Mouse (Mus musculus): Measurements from ENCODE around the gene Mcf2l. TPM values are rescaled to one million over a fixed set of nuclear protein-coding genes. Genes with fewer than 3 reads are reported as not detected.

The Mcf2l gene
- total and polyA plus RNA-seq, 2 experiments from 2014 or later, result 6.6 to 22.9 TPM

DNA sequence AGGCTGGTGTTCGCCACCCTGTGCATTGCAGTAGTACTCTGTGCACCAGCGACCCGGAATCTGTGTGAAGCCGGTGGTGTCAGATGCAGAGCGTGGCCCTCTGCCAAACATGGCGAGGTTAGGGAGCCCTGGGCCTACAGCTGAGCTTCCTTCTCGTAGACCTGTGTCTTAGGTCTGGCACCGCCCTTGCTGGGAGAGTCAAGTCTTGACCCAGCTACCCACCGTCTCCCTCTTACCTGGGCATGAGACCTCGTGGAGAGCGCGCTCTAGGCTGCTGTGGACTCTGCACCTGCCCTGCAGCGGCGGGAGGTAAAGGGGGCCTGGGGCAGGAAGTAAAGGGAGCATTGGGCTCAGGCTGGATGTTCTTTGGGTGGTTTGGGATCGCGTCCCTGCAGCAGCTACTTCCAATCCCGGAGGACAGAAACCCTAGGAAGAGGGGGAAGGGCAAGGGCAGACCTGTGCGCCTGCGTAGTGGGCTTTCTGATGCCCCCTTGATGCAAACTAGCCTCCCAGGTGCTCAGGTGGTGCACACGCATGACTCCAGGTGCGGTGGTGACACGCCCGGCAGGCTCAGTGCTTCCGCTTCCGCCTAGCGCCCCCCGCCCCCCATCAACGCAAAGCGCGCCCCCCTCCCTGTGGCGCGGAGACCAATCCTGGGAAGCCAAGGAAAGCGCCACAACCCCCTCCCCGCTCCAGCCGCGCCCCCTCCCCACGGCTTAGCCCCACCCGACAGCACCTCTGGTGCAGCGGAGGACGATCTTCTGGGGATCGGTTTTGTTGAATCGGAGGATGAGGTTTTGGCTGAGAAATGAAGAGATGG, 41.8 kb downstream of the Mcf2l start:
- Histone ChIP-seq H3K4me2 (ENCODE audit: low read depth, low read length) (peak overlapping the region; percentile 73), H3K4me3 (ENCODE audit: low read depth, low read length) (peak overlapping the region; percentile 45), H3K36me3 (replicated peaks; ENCODE audit: control insufficient read depth, insufficient read depth, low read length) (no peaks in the 10 kb centered on the region), H3K9ac (replicated peaks; ENCODE audit: low read depth, low read length) (peak overlapping the region; percentile 31; the same call in 1 of the 2 replicates), H3K27me3 (ENCODE audit: control insufficient read depth, insufficient read depth, low read length) (0 out of 2 replicates have a peak, but pooled peaks cover 3% of the 10 kb centered on the region), H3K27ac (ENCODE audit: low read depth) (no peak overlapping the region), H3K4me1 (ENCODE audit: control insufficient read depth, insufficient read depth) (peaks cover 5% of the 10 kb centered on the region; the same call in 1 of the 2 replicates), H3K9me3 (replicated peaks; ENCODE audit: control insufficient read depth, low read length) (no peaks in the 10 kb centered on the region)
- WGBS, result 16% methylated on average over 41 of the region's 42 CpGs
- ATAC-seq (ENCODE audit: insufficient read depth, low read depth) (no peak), DNase-seq (ENCODE audit: low spot score) (no peak)
- TF ChIP-seq CTCF (IDR thresholded peaks at IDR 0.05; ENCODE audit: low read depth), result no peak
- no peak for TF ChIP-seq EP300 (IDR thresholded peaks at IDR 0.05; ENCODE audit: low read depth)

GRCm38 (mm10) chr8:12916156-12916900, 42.7 kb downstream of the Mcf2l start:
- no peak for DNase-seq (ENCODE audit: low spot score)
- TF ChIP-seq EP300 (IDR thresholded peaks at IDR 0.05; ENCODE audit: low read depth), result no peak
- TF ChIP-seq CTCF (IDR thresholded peaks at IDR 0.05; ENCODE audit: low read depth), result no peak
- WGBS, result 72% methylated on average over 16 of the region's 16 CpGs
- peak overlapping the region; percentile 45; the same call in 1 of the 2 replicates for H3K4me3 ChIP-seq (ENCODE audit: low read depth, low read length)
- 0 out of 2 replicates have a peak overlapping the region, but pooled peaks have one; percentile 31 for H3K9ac ChIP-seq (replicated peaks; ENCODE audit: low read depth, low read length)
- no peak overlapping the region for H3K27ac ChIP-seq (ENCODE audit: low read depth)
- H3K36me3 ChIP-seq (replicated peaks; ENCODE audit: control insufficient read depth, insufficient read depth, low read length), result no peaks in the 10 kb centered on the region
- no peaks in the 10 kb centered on the region for H3K9me3 ChIP-seq (replicated peaks; ENCODE audit: control insufficient read depth, low read length)
- peak overlapping the region; percentile 73; the same call in 1 of the 2 replicates for H3K4me2 ChIP-seq (ENCODE audit: low read depth, low read length)
- no peak for ATAC-seq (ENCODE audit: insufficient read depth, low read depth)
- peaks cover 5% of the 10 kb centered on the region; the same call in 1 of the 2 replicates for H3K4me1 ChIP-seq (ENCODE audit: control insufficient read depth, insufficient read depth)
- H3K27me3 ChIP-seq (ENCODE audit: control insufficient read depth, insufficient read depth, low read length), result 0 out of 2 replicates have a peak, but pooled peaks cover 3% of the 10 kb centered on the region

DNA sequence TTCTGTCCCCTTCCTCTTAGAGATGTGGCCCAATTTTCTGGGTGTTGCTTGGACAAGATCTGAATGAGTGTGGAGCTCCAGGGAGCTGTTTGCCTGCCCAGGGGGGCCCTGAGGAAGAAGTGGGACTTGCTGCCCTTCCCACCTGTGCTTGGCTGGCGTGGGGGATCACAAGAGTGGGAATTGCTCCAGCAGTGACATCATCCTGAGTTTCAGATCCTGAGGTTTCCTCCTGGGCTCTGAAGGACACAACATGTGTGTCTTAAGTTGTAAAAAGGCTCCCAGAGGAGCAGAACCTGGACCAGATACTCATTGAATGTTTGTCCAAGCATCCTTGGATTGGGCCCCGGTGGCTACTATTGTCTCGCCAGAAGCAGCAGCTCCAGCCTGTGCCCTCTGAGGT, 43.4 kb downstream of the Mcf2l start:
- no peak for ATAC-seq (ENCODE audit: insufficient read depth, low read depth)
- 80% methylated on average over 3 of the region's 3 CpGs for WGBS
- TF ChIP-seq CTCF (IDR thresholded peaks at IDR 0.05; ENCODE audit: low read depth), result no peak
- no peak for TF ChIP-seq EP300 (IDR thresholded peaks at IDR 0.05; ENCODE audit: low read depth)

DNA sequence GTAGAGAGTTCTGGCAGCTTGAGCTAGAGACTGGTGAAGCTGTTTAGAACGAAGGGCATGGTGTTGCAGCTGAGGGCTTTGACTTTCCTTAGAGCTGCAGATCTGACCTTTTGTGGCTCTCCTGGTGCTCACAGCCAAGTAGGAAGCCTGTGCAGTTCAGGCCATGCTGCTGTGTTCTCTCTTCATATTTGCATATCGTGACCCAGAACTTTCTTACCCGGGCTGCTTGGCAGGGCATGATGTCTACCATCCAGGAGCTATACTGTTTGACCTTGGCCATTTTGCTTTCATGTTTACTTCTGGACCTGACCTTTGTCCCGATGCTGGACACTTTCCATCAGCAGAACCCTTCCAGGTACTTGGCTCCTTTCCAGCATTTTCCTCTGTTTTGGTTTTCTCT, 44.2 kb downstream of the Mcf2l start:
- H3K27ac ChIP-seq (ENCODE audit: low read depth), result no peak overlapping the region
- no peak for DNase-seq (ENCODE audit: low spot score)
- H3K36me3 ChIP-seq (replicated peaks; ENCODE audit: control insufficient read depth, insufficient read depth, low read length), result no peaks in the 10 kb centered on the region
- no peak overlapping the region for H3K4me3 ChIP-seq (ENCODE audit: low read depth, low read length)
- H3K27me3 ChIP-seq (ENCODE audit: control insufficient read depth, insufficient read depth, low read length), result 0 out of 2 replicates have a peak, but pooled peaks cover 3% of the 10 kb centered on the region
- no peaks in the 10 kb centered on the region for H3K9me3 ChIP-seq (replicated peaks; ENCODE audit: control insufficient read depth, low read length)
- H3K4me2 ChIP-seq (ENCODE audit: low read depth, low read length), result no peak overlapping the region
- 57% methylated on average over 4 of the region's 4 CpGs for WGBS
- H3K9ac ChIP-seq (replicated peaks; ENCODE audit: low read depth, low read length), result no peak overlapping the region
- peaks cover 5% of the 10 kb centered on the region; the same call in 1 of the 2 replicates for H3K4me1 ChIP-seq (ENCODE audit: control insufficient read depth, insufficient read depth)
- TF ChIP-seq CTCF (IDR thresholded peaks at IDR 0.05; ENCODE audit: low read depth), result no peak
- ATAC-seq (ENCODE audit: insufficient read depth, low read depth), result no peak

More for the DNA sequence above, 43.4 kb downstream of the Mcf2l start:
- H3K9me3 ChIP-seq (replicated peaks; ENCODE audit: control insufficient read depth, low read length), result no peaks in the 10 kb centered on the region
- H3K4me3 ChIP-seq (ENCODE audit: low read depth, low read length), result no peak overlapping the region
- no peak overlapping the region for H3K27ac ChIP-seq (ENCODE audit: low read depth)
- H3K4me1 ChIP-seq (ENCODE audit: control insufficient read depth, insufficient read depth), result peaks cover 5% of the 10 kb centered on the region; the same call in 1 of the 2 replicates
- H3K4me2 ChIP-seq (ENCODE audit: low read depth, low read length), result no peak overlapping the region
- DNase-seq (ENCODE audit: low spot score), result no peak
- H3K9ac ChIP-seq (replicated peaks; ENCODE audit: low read depth, low read length), result no peak overlapping the region
- H3K36me3 ChIP-seq (replicated peaks; ENCODE audit: control insufficient read depth, insufficient read depth, low read length), result no peaks in the 10 kb centered on the region
- H3K27me3 ChIP-seq (ENCODE audit: control insufficient read depth, insufficient read depth, low read length), result 0 out of 2 replicates have a peak, but pooled peaks cover 3% of the 10 kb centered on the region

GRCm38 (mm10) chr8:12920599-12920998, 47.0 kb downstream of the Mcf2l start:
- TF ChIP-seq CTCF (IDR thresholded peaks at IDR 0.05; ENCODE audit: low read depth), result no peak
- no peak for TF ChIP-seq EP300 (IDR thresholded peaks at IDR 0.05; ENCODE audit: low read depth)
- Histone ChIP-seq H3K9ac (replicated peaks; ENCODE audit: low read depth, low read length) (no peak overlapping the region), H3K4me2 (ENCODE audit: low read depth, low read length) (no peak overlapping the region), H3K9me3 (replicated peaks; ENCODE audit: control insufficient read depth, low read length) (no peaks in the 10 kb centered on the region), H3K27me3 (ENCODE audit: control insufficient read depth, insufficient read depth, low read length) (no peaks in the 10 kb centered on the region), H3K27ac (ENCODE audit: low read depth) (no peak overlapping the region), H3K36me3 (replicated peaks; ENCODE audit: control insufficient read depth, insufficient read depth, low read length) (no peaks in the 10 kb centered on the region), H3K4me3 (ENCODE audit: low read depth, low read length) (no peak overlapping the region), H3K4me1 (ENCODE audit: control insufficient read depth, insufficient read depth) (no peaks in the 10 kb centered on the region; the same call in 1 of the 2 replicates)
- DNase-seq (ENCODE audit: low spot score), result no peak
- 58% methylated on average over 4 of the region's 4 CpGs for WGBS
- no peak for ATAC-seq (ENCODE audit: insufficient read depth, low read depth)

All from heart, postnatal 0 days (tissue).